Mouse (Mus musculus): ENCODE results near the gene Tead3.

- no peak for TF ChIP-seq CTCF (IDR thresholded peaks at IDR 0.05; ENCODE audit: low read depth, low read length)
- TF ChIP-seq POLR2A (IDR thresholded peaks at IDR 0.05; ENCODE audit: borderline replicate concordance, low read depth, low read length) = no peak
Observed at GRCm38 (mm10) chr17:28394994-28395393, 44.4 kb upstream of the Tead3 start.

Measured in bone marrow macrophage, adult 2 months (primary cell).